Mouse (Mus musculus) liver, embryonic 14.5 days (tissue): ENCODE results near the gene 4930435E12Rik.

Source experiments
- CTCF ChIP-seq: IDR thresholded peaks from 2 replicates; pipeline ENCODE4 v1.5.1; 2016; ENCODE audit warnings: antibody characterized with exemption, low read depth, control low read depth
- EP300 ChIP-seq: IDR thresholded peaks from 2 replicates; pipeline ENCODE4 v1.6.1; 2016; ENCODE audit warnings: antibody characterized with exemption, low read depth

DNA sequence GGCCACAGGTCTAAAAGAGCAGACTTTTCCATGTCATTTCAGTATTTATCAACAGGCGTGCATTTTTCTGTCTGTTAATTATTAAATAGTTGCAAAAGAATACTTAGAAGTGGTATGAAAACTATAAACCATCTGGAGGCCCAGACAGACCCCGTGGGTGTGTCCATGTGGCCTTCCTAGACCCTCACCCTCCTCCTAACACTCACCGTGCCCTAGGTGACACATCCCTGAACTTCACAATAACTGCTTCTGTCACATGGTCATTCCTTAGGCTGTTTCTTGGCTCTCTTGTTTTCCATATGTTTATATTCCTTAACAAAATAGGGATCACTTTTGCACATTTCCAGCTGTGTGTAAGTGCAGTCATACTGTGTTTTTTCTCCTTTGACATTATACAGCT lies 61.9 kb downstream of the 4930435E12Rik start:
- no peak for TF ChIP-seq CTCF
- TF ChIP-seq EP300: no peak
